Mouse (Mus musculus): ENCODE data around the gene Cma2.
"Not testable (repeated sequence)": the region's sequence is repeated elsewhere in the genome, so short reads cannot be mapped to it uniquely, and the experiment has no call there.

Cma2 gene

GRCm38 (mm10) chr14:55950346-55951030, at the start of gene Cma2:
Gene Cma2, plus strand, starts transcription at chr14:55950980.
- DNase-seq, result no peak

- DNase-seq, result no peak
Measured at GRCm38 (mm10) chr14:55905518-55905917, 45.3 kb upstream of the Cma2 start.

GRCm38 (mm10) chr14:55913406-55913805, 37.4 kb upstream of the Cma2 start:
- peak; percentile 38 for DNase-seq

- peak; percentile 77 for DNase-seq
Measured at GRCm38 (mm10) chr14:55918240-55919082, 32.3 kb upstream of the Cma2 start.

GRCm38 (mm10) chr14:55922475-55923232, 28.1 kb upstream of the Cma2 start:
- no peak for DNase-seq

- DNase-seq, result no peak
Measured at GRCm38 (mm10) chr14:55926847-55927246, 23.9 kb upstream of the Cma2 start.

- no peak for DNase-seq
Measured at GRCm38 (mm10) chr14:55929263-55929997, 21.4 kb upstream of the Cma2 start.

GRCm38 (mm10) chr14:55933586-55933985, 17.2 kb upstream of the Cma2 start:
- DNase-seq, result no peak

GRCm38 (mm10) chr14:55940070-55940800, 10.5 kb upstream of the Cma2 start:
- no peak for DNase-seq

GRCm38 (mm10) chr14:55943601-55944000, 7.2 kb upstream of the Cma2 start:
- DNase-seq, result no peak

- DNase-seq, result no peak
Measured at GRCm38 (mm10) chr14:55944575-55944974, 6.2 kb upstream of the Cma2 start, which contains the start of gene Cma1. Gene Cma1, minus strand, starts transcription at chr14:55944675.

- no peak for DNase-seq
Measured at GRCm38 (mm10) chr14:55946269-55946969, 4.4 kb upstream of the Cma2 start.

- DNase-seq, result no peak
Measured at GRCm38 (mm10) chr14:55963263-55963662, 12.5 kb downstream of the Cma2 start.

- peak; percentile 36 for DNase-seq
Measured at GRCm38 (mm10) chr14:55963900-55964299, 13.1 kb downstream of the Cma2 start.

GRCm38 (mm10) chr14:55987464-55987863, 36.7 kb downstream of the Cma2 start:
- DNase-seq, result not testable (repeated sequence)

GRCm38 (mm10) chr14:56013147-56013546, 62.4 kb downstream of the Cma2 start:
- DNase-seq, result no peak

- no peak for DNase-seq
Measured at GRCm38 (mm10) chr14:56013924-56014323, 63.1 kb downstream of the Cma2 start.

- DNase-seq, result not testable (repeated sequence)
Measured at GRCm38 (mm10) chr14:56017671-56018070, 66.9 kb downstream of the Cma2 start, which contains the start of gene Mcpt1. Gene Mcpt1, plus strand, starts transcription at chr14:56017971.

- no peak for DNase-seq
Measured at GRCm38 (mm10) chr14:56019446-56019845, 68.7 kb downstream of the Cma2 start.

GRCm38 (mm10) chr14:56021305-56021704, 70.5 kb downstream of the Cma2 start:
- DNase-seq, result not testable (repeated sequence)
